Mouse (Mus musculus) forebrain, embryonic 10.5 days (tissue): ENCODE measurements around the gene Olfr1404. TPM values are rescaled to one million over a fixed set of nuclear protein-coding genes. Genes with fewer than 3 reads are reported as not detected.
"Not testable (repeated sequence)": the region's sequence is repeated elsewhere in the genome, so short reads cannot be mapped to it uniquely, and the experiment has no call there.

Source experiments
- DNase-seq: peaks from one replicate; pipeline ENCODE4 v3.0.0-alpha.2; 2017; ENCODE audit warnings: low spot score; ENCODE audit errors: extremely low spot score
- H3K27ac ChIP-seq: fragments of 300-500 bp; sonication (generic); 2 replicates; pipeline ENCODE4 v1.5.1; 2016; ENCODE audit warnings: mild to moderate bottlenecking
- H3K27me3 ChIP-seq: fragments of 300-500 bp; sonication (generic); 2 replicates; pipeline ENCODE4 v1.6.1; 2016; ENCODE audit warnings: mild to moderate bottlenecking; ENCODE audit not compliant: poor library complexity, severe bottlenecking
- H3K36me3 ChIP-seq: fragments of 300-500 bp; sonication (generic); replicated peaks from 2 replicates; pipeline ENCODE4 v1.6.1; 2016; ENCODE audit warnings: mild to moderate bottlenecking, moderate library complexity
- H3K4me1 ChIP-seq: fragments of 300-500 bp; sonication (generic); 2 replicates; pipeline ENCODE4 v1.6.1; 2016
- H3K4me3 ChIP-seq: fragments of 300-500 bp; sonication (generic); 2 replicates; pipeline ENCODE4 v1.5.1; 2016; ENCODE audit warnings: mild to moderate bottlenecking, moderate library complexity
- H3K9me3 ChIP-seq: fragments of 300-500 bp; sonication (generic); 2 replicates; pipeline ENCODE4 v1.6.1; 2016; ENCODE audit warnings: mild to moderate bottlenecking, moderate library complexity
- WGBS: fragments of 180-500 bp; shearing (Covaris S2); methylation state at CpG from one replicate; pipeline ENCODE4 v1.1.7; 2016; 5-methylcytosine and 5-hydroxymethylcytosine counted together
- polyA plus RNA-seq: library from polyadenylated mRNA; unstranded; fragments of >200 nt; fragmentation: Nextera tagmentation; extraction: Ambion mirVana; gene quantifications from 2 replicates; pipeline ENCODE4 v1.2.1, GENCODE M21; 2016

Gene Olfr1404
- polyA plus RNA-seq: not detected in 2 replicates

- H3K36me3 ChIP-seq: no peaks in the 10 kb centered on the region
- WGBS: 89% methylated on average over 5 of the region's 5 CpGs
- no peaks in the 10 kb centered on the region for H3K27me3 ChIP-seq
- H3K27ac ChIP-seq: no peak within 1 kb of the TSS
- no peaks in the 10 kb centered on the region for H3K4me1 ChIP-seq
- DNase-seq: no peak
- H3K4me3 ChIP-seq: no peak within 1 kb of the TSS
- H3K9me3 ChIP-seq: no peaks in the 10 kb centered on the region
Measured at GRCm38 (mm10) chr1:173212092-173212491, at the start of gene Olfr1404. TSS of gene Olfr1404 (plus strand) at chr1:173212392.

- H3K36me3 ChIP-seq: no peaks in the 10 kb centered on the region
- no peak for DNase-seq
- no peak overlapping the region for H3K4me3 ChIP-seq
- H3K27ac ChIP-seq: no peak overlapping the region
- no peaks in the 10 kb centered on the region for H3K4me1 ChIP-seq
- no peaks in the 10 kb centered on the region for H3K9me3 ChIP-seq
- no peaks in the 10 kb centered on the region for H3K27me3 ChIP-seq
Measured at GRCm38 (mm10) chr1:173174154-173174842, 37.9 kb upstream of the Olfr1404 start.

GRCm38 (mm10) chr1:173190540-173190939 is 21.7 kb upstream of the Olfr1404 start, which contains the start of gene Olfr1406:
TSS of gene Olfr1406 (minus strand) at chr1:173190640.
- no peaks in the 10 kb centered on the region for H3K36me3 ChIP-seq
- 70% methylated on average over 3 of the region's 3 CpGs for WGBS
- no peak within 1 kb of the TSS for H3K27ac ChIP-seq
- no peak within 1 kb of the TSS for H3K4me3 ChIP-seq
- DNase-seq: no peak
- no peaks in the 10 kb centered on the region for H3K4me1 ChIP-seq
- no peaks in the 10 kb centered on the region for H3K27me3 ChIP-seq
- no peaks in the 10 kb centered on the region for H3K9me3 ChIP-seq

GRCm38 (mm10) chr1:173192059-173192458 is 20.1 kb upstream of the Olfr1404 start:
- Histone ChIP-seq H3K27me3 (no peaks in the 10 kb centered on the region), H3K27ac (no peak overlapping the region), H3K4me3 (no peak overlapping the region), H3K4me1 (no peaks in the 10 kb centered on the region), H3K9me3 (no peaks in the 10 kb centered on the region), H3K36me3 (no peaks in the 10 kb centered on the region)
- 87% methylated on average over 3 of the region's 3 CpGs for WGBS
- DNase-seq: no peak

- H3K4me1 ChIP-seq: no peaks in the 10 kb centered on the region
- H3K27me3 ChIP-seq: no peaks in the 10 kb centered on the region
- no peak overlapping the region for H3K27ac ChIP-seq
- no peak overlapping the region for H3K4me3 ChIP-seq
- H3K36me3 ChIP-seq: no peaks in the 10 kb centered on the region
- no peaks in the 10 kb centered on the region for H3K9me3 ChIP-seq
- no peak for DNase-seq
- WGBS: 86% methylated on average over 2 of the region's 2 CpGs
Measured at GRCm38 (mm10) chr1:173196359-173196758, 15.8 kb upstream of the Olfr1404 start.

GRCm38 (mm10) chr1:173197508-173197907 is 14.7 kb upstream of the Olfr1404 start, which contains the start of gene Olfr218:
TSS of gene Olfr218 (plus strand) at chr1:173197808.
- no peak within 1 kb of the TSS for H3K4me3 ChIP-seq
- H3K36me3 ChIP-seq: no peaks in the 10 kb centered on the region
- no peaks in the 10 kb centered on the region for H3K4me1 ChIP-seq
- no peak for DNase-seq
- no peak within 1 kb of the TSS for H3K27ac ChIP-seq
- no peaks in the 10 kb centered on the region for H3K9me3 ChIP-seq
- H3K27me3 ChIP-seq: no peaks in the 10 kb centered on the region
- 76% methylated on average over 5 of the region's 5 CpGs for WGBS

- no peak overlapping the region for H3K27ac ChIP-seq
- 90% methylated on average over 3 of the region's 3 CpGs for WGBS
- no peaks in the 10 kb centered on the region for H3K27me3 ChIP-seq
- H3K36me3 ChIP-seq: no peaks in the 10 kb centered on the region
- H3K4me1 ChIP-seq: no peaks in the 10 kb centered on the region
- no peak for DNase-seq
- H3K4me3 ChIP-seq: no peak overlapping the region
- H3K9me3 ChIP-seq: no peaks in the 10 kb centered on the region
Measured at GRCm38 (mm10) chr1:173216481-173216880, 4.3 kb downstream of the Olfr1404 start.

- H3K9me3 ChIP-seq: no peaks in the 10 kb centered on the region
- H3K36me3 ChIP-seq: no peaks in the 10 kb centered on the region
- no peak within 1 kb of the TSS for H3K27ac ChIP-seq
- no peaks in the 10 kb centered on the region for H3K4me1 ChIP-seq
- H3K27me3 ChIP-seq: no peaks in the 10 kb centered on the region
- WGBS: 88% methylated on average over 2 of the region's 2 CpGs
- no peak within 1 kb of the TSS for H3K4me3 ChIP-seq
- DNase-seq: no peak
Measured at GRCm38 (mm10) chr1:173227081-173227480, 14.9 kb downstream of the Olfr1404 start, which contains the start of gene Fcer1a. TSS of gene Fcer1a (minus strand) at chr1:173227214.

- WGBS: 86% methylated on average over 1 of the region's 1 CpGs
- not testable (repeated sequence) for H3K9me3 ChIP-seq, H3K4me3 ChIP-seq
Measured at GRCm38 (mm10) chr1:173237004-173237403, 24.8 kb downstream of the Olfr1404 start.

GRCm38 (mm10) chr1:173249888-173250287 is 37.7 kb downstream of the Olfr1404 start:
- Histone ChIP-seq H3K36me3 (no peaks in the 10 kb centered on the region), H3K4me1 (no peaks in the 10 kb centered on the region), H3K27me3 (no peaks in the 10 kb centered on the region), H3K9me3 (no peaks in the 10 kb centered on the region), H3K27ac (no peak overlapping the region), H3K4me3 (no peak overlapping the region)
- WGBS: 96% methylated on average over 3 of the region's 3 CpGs
- no peak for DNase-seq

More at GRCm38 (mm10) chr1:173237004-173237403, 24.8 kb downstream of the Olfr1404 start:
- not testable (repeated sequence) for H3K36me3 ChIP-seq, H3K4me1 ChIP-seq, DNase-seq, H3K27me3 ChIP-seq, H3K27ac ChIP-seq

GRCm38 (mm10) chr1:173265701-173266100 is 53.5 kb downstream of the Olfr1404 start, which contains the start of gene Olfr418:
TSS of gene Olfr418 (plus strand) at chr1:173266001.
- H3K27ac ChIP-seq: no peak within 1 kb of the TSS
- H3K36me3 ChIP-seq: no peaks in the 10 kb centered on the region
- no peaks in the 10 kb centered on the region for H3K4me1 ChIP-seq
- no peaks in the 10 kb centered on the region for H3K27me3 ChIP-seq
- no peak within 1 kb of the TSS for H3K4me3 ChIP-seq
- no peaks in the 10 kb centered on the region for H3K9me3 ChIP-seq
- no peak for DNase-seq
